Mouse (Mus musculus) stomach, postnatal 0 days (tissue): Measurements from ENCODE around the gene Nap1l4.

Source experiments
- CTCF ChIP-seq: IDR thresholded peaks from 2 replicates; pipeline ENCODE4 v1.5.1; 2016; ENCODE audit warnings: antibody characterized with exemption, low read depth, mild to moderate bottlenecking, moderate library complexity
- EP300 ChIP-seq: optimal IDR thresholded peaks from 2 replicates; pipeline ENCODE3; 2016; ENCODE audit warnings: antibody characterized with exemption

DNA sequence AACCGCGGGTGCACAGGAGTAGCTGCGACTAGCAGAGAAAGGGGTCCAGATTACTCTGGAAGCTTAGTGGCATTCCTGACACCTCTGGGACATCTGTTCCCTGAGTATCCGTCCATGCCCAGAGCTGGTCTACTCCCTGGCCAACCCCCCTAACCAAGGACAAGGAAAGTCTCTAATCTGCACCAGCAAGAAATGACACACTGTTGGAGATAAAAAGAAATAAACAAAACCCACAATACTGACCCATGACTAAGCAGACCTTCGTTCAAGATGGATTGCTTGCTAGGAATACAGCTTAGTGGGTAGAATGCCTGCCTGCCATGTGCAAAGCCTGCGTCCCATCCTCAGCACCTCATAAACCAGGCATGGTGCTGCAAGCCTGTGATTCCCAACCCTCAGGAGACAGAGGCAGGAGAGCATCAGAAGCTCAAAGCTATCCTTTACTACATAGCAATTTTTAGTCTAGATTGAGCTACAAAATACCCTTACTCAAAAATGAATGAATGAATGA, 55.2 kb downstream of the Nap1l4 start:
- TF ChIP-seq CTCF (no peak), EP300 (no peak)
